Mouse (Mus musculus) hindbrain, embryonic 14.5 days (tissue): ENCODE measurements around the gene Astn2. TPM values are rescaled to one million over a fixed set of nuclear protein-coding genes. Genes with fewer than 3 reads are reported as not detected.
A peak's percentile ranks its signal among the peaks of the same experiment; 100 is the strongest.

Source experiments
- ATAC-seq: fragments of 200-750 bp; cut with Nextera tagmentation; 2 replicates; pipeline ENCODE4 v1.8.0; 2017; ENCODE audit warnings: moderate number of reproducible peaks, mild to moderate bottlenecking, moderate TSS enrichment, moderate library complexity; ENCODE audit not compliant: low FRiP score
- DNase-seq: peaks from one replicate; pipeline ENCODE4 v3.0.0-alpha.2; 2015; ENCODE audit warnings: low spot score
- H3K27ac ChIP-seq: fragments of 300-500 bp; sonication (generic); 2 replicates; pipeline ENCODE4 v1.5.1; 2014; ENCODE audit warnings: mild to moderate bottlenecking, moderate library complexity
- H3K27me3 ChIP-seq: fragments of 300-500 bp; sonication (generic); 2 replicates; pipeline ENCODE4 v1.6.1; 2014; ENCODE audit warnings: mild to moderate bottlenecking, low read length, mixed read lengths; ENCODE audit not compliant: control insufficient read depth, insufficient read depth
- H3K36me3 ChIP-seq: fragments of 300-500 bp; sonication (generic); replicated peaks from 2 replicates; pipeline ENCODE4 v1.6.1; 2014; ENCODE audit not compliant: control insufficient read depth, insufficient read depth
- H3K4me1 ChIP-seq: fragments of 300-500 bp; sonication (generic); replicated peaks from 2 replicates; pipeline ENCODE4 v1.6.1; 2014; ENCODE audit warnings: antibody characterized with exemption, low read length, mixed read lengths; ENCODE audit not compliant: control insufficient read depth, insufficient read depth
- H3K4me2 ChIP-seq: fragments of 300-500 bp; sonication (generic); replicated peaks from 2 replicates; pipeline ENCODE4 v1.6.1; 2014; ENCODE audit warnings: mild to moderate bottlenecking, moderate library complexity
- H3K4me3 ChIP-seq: fragments of 300-500 bp; sonication (generic); replicated peaks from 2 replicates; pipeline ENCODE4 v1.5.1; 2014; ENCODE audit warnings: mild to moderate bottlenecking, low read length
- H3K9ac ChIP-seq: fragments of 300-500 bp; sonication (generic); 2 replicates; pipeline ENCODE4 v1.6.1; 2014
- H3K9me3 ChIP-seq: fragments of 300-500 bp; sonication (generic); 2 replicates; pipeline ENCODE4 v1.6.1; 2016; ENCODE audit warnings: low read length; ENCODE audit not compliant: control insufficient read depth
- WGBS: fragments of 180-500 bp; shearing (Covaris S2); extraction: QIAGEN DNeasy Blood & Tissue Kit; methylation state at CpG from one replicate; pipeline ENCODE4 v1.1.7; 2014; 5-methylcytosine and 5-hydroxymethylcytosine counted together
- polyA plus RNA-seq: library from polyadenylated mRNA; unstranded; fragments of >200 nt; fragmentation: Nextera tagmentation; extraction: Ambion mirVana; gene quantifications from 2 replicates; pipeline ENCODE4 v1.2.1, GENCODE M21; 2014

Astn2 gene
- polyA plus RNA-seq, 1 experiment from 2014 or later: 4.4 TPM

DNA sequence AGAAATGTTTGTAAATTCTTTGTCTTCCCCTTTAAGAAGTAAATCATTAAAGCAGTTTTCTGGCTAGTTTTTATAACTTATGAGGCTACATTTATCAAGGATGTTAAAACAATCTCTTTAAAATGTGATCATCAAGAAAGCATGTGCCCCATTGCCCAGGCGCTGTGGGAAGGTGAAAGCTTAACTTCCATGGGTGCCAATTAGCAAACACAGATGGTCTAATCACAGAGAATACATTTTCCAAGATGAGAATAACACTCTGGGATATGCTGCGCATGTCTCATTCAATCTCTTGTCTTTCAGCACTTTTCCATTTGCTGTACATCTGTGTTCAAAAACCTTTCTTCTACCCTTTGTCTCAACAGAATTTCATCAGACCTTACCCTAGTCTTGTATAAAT is 688.3 kb downstream of the Astn2 start:
- Histone ChIP-seq H3K36me3 (no peaks in the 10 kb centered on the region), H3K9ac (no peak overlapping the region), H3K27ac (no peak overlapping the region), H3K27me3 (no peaks in the 10 kb centered on the region), H3K9me3 (no peaks in the 10 kb centered on the region), H3K4me1 (no peaks in the 10 kb centered on the region), H3K4me2 (no peak overlapping the region), H3K4me3 (no peak overlapping the region)
- ATAC-seq (no peak), DNase-seq (no peak)
- 83% methylated on average over 2 of the region's 2 CpGs for WGBS

DNA sequence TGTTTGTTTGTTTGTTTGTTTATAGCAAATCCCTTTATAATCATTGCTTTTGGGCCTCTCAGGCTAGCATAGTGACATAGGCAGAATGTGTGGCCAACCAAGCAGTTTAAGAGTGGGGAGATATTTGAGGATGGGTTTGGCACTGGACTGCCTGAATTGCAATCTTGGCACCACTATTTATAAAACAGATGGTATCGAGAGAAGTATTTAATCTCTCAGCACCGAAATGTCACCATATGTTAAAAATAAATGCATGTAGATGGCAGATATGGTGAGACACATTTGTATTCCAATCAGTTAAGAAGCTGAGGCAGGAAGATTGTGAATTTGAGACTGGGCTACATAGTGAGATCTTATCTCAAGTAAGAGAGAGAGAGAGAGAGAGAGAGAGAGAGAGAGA is 692.7 kb downstream of the Astn2 start:
- H3K4me2 ChIP-seq: no peak overlapping the region
- no peaks in the 10 kb centered on the region for H3K4me1 ChIP-seq
- H3K27ac ChIP-seq: no peak overlapping the region
- no peaks in the 10 kb centered on the region for H3K36me3 ChIP-seq
- DNase-seq: no peak
- no peak for ATAC-seq
- no peaks in the 10 kb centered on the region for H3K27me3 ChIP-seq
- no peak overlapping the region for H3K4me3 ChIP-seq
- WGBS: 75% methylated on average over 2 of the region's 2 CpGs
- H3K9me3 ChIP-seq: no peaks in the 10 kb centered on the region
- H3K9ac ChIP-seq: no peak overlapping the region

GRCm38 (mm10) chr4:65710623-65711022 is 693.8 kb downstream of the Astn2 start:
- Histone ChIP-seq H3K4me2 (no peak overlapping the region), H3K36me3 (no peaks in the 10 kb centered on the region), H3K9ac (no peak overlapping the region), H3K27me3 (no peaks in the 10 kb centered on the region), H3K9me3 (no peaks in the 10 kb centered on the region), H3K4me3 (no peak overlapping the region), H3K4me1 (no peaks in the 10 kb centered on the region), H3K27ac (no peak overlapping the region)
- no peak for ATAC-seq
- no peak for DNase-seq

DNA sequence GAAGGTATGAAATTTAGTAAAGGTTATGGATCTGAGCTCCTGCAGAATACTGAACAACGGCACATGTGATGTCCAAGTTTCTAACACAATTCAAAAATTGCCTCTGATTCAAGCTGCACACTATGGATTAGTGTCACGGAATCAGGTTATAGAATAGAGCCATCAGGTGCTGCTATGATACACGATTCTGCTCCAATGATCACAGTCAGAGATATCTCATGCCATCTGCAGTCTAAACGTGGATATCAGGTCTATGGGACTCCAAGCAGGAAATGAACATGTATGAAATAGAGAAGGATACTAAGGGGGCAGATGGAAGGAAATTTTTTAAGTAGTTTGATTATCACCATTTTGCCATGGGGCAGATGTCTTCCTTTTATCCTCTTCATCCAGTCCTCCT is 702.6 kb downstream of the Astn2 start:
- Histone ChIP-seq H3K27me3 (no peaks in the 10 kb centered on the region), H3K4me2 (no peak overlapping the region), H3K9ac (no peak overlapping the region), H3K36me3 (no peaks in the 10 kb centered on the region), H3K4me3 (no peak overlapping the region), H3K9me3 (no peaks in the 10 kb centered on the region), H3K27ac (peak overlapping the region; percentile 35; the same call in 1 of the 2 replicates), H3K4me1 (peaks cover 11% of the 10 kb centered on the region; the same call in 1 of the 2 replicates)
- 51% methylated on average over 4 of the region's 4 CpGs for WGBS
- no peak for DNase-seq
- no peak for ATAC-seq

DNA sequence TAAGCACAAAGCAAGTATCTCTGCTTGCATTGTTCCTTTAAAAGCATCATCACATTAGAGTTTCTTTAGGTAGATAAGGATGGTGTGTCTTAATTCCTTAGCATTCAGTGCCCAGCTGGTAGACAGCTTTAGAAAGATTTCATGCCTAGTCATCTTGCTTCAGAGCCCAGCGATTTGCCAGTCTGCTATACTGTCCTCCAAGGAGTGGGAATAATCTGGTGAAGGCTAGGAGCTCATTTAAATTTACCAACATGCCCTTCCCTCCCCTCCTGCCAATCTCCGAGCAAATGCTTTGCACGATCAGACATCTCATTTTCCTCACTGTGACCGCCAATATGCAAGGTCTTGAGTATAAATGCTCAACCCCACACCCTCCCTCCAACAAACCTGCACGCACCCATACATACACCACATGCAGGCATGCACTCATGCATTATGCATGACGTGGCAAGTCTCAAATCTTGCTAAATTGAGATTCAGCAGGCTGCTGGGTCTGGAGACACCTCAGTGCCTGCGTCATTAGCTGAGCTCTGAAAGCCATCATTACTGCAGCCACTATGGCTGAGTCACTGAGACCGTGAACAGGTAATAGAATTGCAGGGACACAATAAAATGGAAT is 704.6 kb downstream of the Astn2 start:
- H3K4me2 ChIP-seq: peak overlapping the region; percentile 23
- peaks cover 11% of the 10 kb centered on the region; the same call in 1 of the 2 replicates for H3K4me1 ChIP-seq
- peak; percentile 47 for DNase-seq
- H3K36me3 ChIP-seq: no peaks in the 10 kb centered on the region
- no peaks in the 10 kb centered on the region for H3K9me3 ChIP-seq
- no peak overlapping the region for H3K4me3 ChIP-seq
- 25% methylated on average over 8 of the region's 8 CpGs for WGBS
- H3K9ac ChIP-seq: peak overlapping the region; percentile 36; the same call in 1 of the 2 replicates
- no peaks in the 10 kb centered on the region for H3K27me3 ChIP-seq
- ATAC-seq: peak; percentile 95
- H3K27ac ChIP-seq: peak overlapping the region; percentile 72

GRCm38 (mm10) chr4:65695241-65695640 is 709.2 kb downstream of the Astn2 start:
- Histone ChIP-seq H3K4me1 (peaks cover 9% of the 10 kb centered on the region; the same call in 1 of the 2 replicates), H3K36me3 (no peaks in the 10 kb centered on the region)
- WGBS: 92% methylated on average over 5 of the region's 5 CpGs

DNA sequence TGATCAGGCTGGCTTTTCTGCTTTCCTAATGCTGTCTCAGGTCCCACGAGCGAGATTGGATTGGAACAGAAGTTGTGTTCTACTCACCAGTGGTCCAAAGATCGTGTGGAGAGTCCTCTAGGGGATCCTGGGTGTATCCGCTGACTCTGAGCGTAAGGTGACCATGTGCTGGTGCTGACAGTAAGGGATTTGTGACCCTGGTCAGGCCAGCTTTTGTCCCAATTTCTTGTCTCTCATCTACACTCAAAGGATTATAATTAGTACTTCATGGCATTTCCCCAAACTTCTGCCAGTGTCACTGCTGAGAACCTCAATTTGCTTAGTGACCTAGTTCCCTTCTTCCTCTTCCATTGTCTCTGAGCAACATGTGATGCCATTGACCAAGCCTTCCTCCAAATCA is 710.4 kb downstream of the Astn2 start:
- no peaks in the 10 kb centered on the region for H3K36me3 ChIP-seq
- H3K9ac ChIP-seq: no peak overlapping the region
- 86% methylated on average over 5 of the region's 5 CpGs for WGBS
- no peak overlapping the region for H3K4me3 ChIP-seq
- no peak overlapping the region for H3K27ac ChIP-seq
- H3K4me1 ChIP-seq: 0 out of 2 replicates have a peak, but pooled peaks cover under 1% of the 10 kb centered on the region
- H3K27me3 ChIP-seq: no peaks in the 10 kb centered on the region
- DNase-seq (no peak), ATAC-seq (no peak)
- H3K9me3 ChIP-seq: no peaks in the 10 kb centered on the region
- no peak overlapping the region for H3K4me2 ChIP-seq

More at GRCm38 (mm10) chr4:65695241-65695640, 709.2 kb downstream of the Astn2 start:
- Histone ChIP-seq H3K9me3 (no peaks in the 10 kb centered on the region), H3K4me2 (no peak overlapping the region), H3K9ac (no peak overlapping the region), H3K4me3 (no peak overlapping the region), H3K27ac (no peak overlapping the region), H3K27me3 (no peaks in the 10 kb centered on the region)
- ATAC-seq: no peak
- no peak for DNase-seq

DNA sequence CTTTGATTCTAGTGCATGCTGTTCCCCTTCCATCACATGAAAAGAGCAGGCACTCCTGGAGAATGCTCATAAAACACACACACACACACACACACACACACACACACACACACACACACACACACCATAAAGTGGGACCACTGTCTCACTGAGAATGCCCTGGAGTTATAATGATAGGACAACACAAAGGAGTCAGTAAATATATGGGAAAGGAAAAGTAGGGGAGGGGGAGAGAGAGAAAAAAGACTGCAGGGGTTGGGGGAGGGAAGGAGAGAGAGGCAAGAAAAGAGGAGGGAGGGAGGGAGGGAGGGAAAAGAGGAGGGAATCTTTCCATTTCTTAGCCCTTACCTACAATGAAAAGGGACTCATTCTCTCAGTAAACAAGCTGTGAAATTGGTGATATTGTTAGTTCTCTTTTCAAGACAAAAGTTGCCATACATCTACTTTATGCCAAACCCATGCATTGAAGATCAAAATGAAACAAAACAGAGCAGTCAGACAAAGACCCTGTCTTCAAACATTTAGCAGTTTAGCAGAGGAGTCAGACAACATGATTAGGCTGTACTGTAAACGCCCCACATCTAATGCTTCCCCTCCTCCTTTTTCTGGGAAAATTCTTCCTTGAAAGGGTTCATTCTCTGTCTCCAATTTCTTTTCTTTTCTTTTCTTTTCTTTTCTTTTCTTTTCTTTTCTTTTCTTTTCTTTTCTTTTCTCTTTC is 717.2 kb downstream of the Astn2 start:
- Histone ChIP-seq H3K36me3 (no peaks in the 10 kb centered on the region), H3K27me3 (no peaks in the 10 kb centered on the region), H3K27ac (no peak overlapping the region), H3K9ac (no peak overlapping the region), H3K9me3 (no peaks in the 10 kb centered on the region), H3K4me2 (no peak overlapping the region), H3K4me3 (no peak overlapping the region), H3K4me1 (0 out of 2 replicates have a peak, but pooled peaks cover 5% of the 10 kb centered on the region)
- WGBS: 5% methylated on average over 1 of the region's 1 CpGs
- ATAC-seq (peak; percentile 34; the same call in 1 of the 2 replicates), DNase-seq (no peak)

DNA sequence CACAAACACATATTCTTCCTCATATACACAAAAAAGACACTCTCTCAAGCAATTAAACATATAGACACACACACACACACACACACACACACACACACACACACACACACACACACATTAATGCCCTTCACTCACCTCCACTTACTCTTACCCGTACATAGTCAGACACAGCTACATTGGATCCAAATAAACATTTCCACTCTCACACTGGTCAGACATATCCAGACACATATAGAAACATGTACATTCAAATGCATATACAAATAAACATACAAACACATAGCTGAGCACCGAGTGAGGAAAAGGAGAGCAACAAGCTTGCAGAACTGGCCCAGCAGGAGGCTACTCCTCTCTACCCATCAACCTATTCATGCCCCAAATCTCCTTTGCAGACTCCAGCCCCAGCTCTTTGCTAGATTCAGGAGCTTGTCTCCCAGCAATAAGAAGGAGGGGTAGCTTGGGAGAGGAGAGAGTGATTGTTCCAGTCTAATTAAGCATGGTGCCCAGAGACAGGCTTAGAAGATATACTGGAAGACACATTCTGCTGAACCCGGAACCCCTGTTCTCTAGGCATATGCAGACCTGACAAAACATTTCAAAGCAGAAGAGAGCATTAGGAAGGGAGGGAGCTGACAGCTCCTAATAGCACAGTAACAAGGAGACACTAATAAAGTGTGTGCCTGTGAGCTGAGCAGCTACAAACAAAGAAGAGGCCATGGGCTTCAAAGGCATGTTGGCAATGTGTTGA is 718.0 kb downstream of the Astn2 start:
- Histone ChIP-seq H3K9ac (no peak overlapping the region), H3K4me3 (no peak overlapping the region), H3K27me3 (no peaks in the 10 kb centered on the region), H3K4me1 (0 out of 2 replicates have a peak, but pooled peaks cover 5% of the 10 kb centered on the region), H3K36me3 (no peaks in the 10 kb centered on the region), H3K9me3 (no peaks in the 10 kb centered on the region), H3K4me2 (no peak overlapping the region), H3K27ac (no peak overlapping the region)
- DNase-seq: no peak
- WGBS: 23% methylated on average over 3 of the region's 3 CpGs
- peak; percentile 77 for ATAC-seq
